Mouse (Mus musculus) myocyte (in vitro differentiated cells): ENCODE results near the gene Flt1.

Experiments used
- CEBPB ChIP-seq: IDR thresholded peaks from 2 replicates; pipeline ENCODE4 v1.6.1; 2011; ENCODE audit warnings: mild to moderate bottlenecking, moderate library complexity; ENCODE audit not compliant: poor library complexity, insufficient read depth, severe bottlenecking
- E2F4 ChIP-seq: IDR thresholded peaks from one replicate; pipeline ENCODE4 v1.6.1; 2011; ENCODE audit warnings: mild to moderate bottlenecking, control low read depth, moderate library complexity; ENCODE audit not compliant: insufficient read depth
- MAX ChIP-seq: IDR thresholded peaks from one replicate; pipeline ENCODE4 v1.6.1; 2011; ENCODE audit warnings: low read depth, mild to moderate bottlenecking, control low read depth
- MYOD1 ChIP-seq, 3 experiments: IDR thresholded peaks; one replicate each; pipeline ENCODE4 v1.6.1; 2011; ENCODE audit warnings: control low read depth in 2 of 3, low read depth in 2 of 3, mild to moderate bottlenecking in 2 of 3, moderate library complexity in 1 of 3; ENCODE audit not compliant: insufficient read length in 2 of 3, control insufficient read depth in 1 of 3
- MYOG ChIP-seq, 3 experiments: IDR thresholded peaks; one replicate each; pipeline ENCODE4 v1.6.1; 2011; ENCODE audit warnings: control low read depth in 2 of 3, low read depth in 2 of 3, mild to moderate bottlenecking in 2 of 3; ENCODE audit not compliant: insufficient read length in 2 of 3, control insufficient read depth in 1 of 3, insufficient read depth in 1 of 3
- POLR2A ChIP-seq: IDR thresholded peaks from one replicate; pipeline ENCODE4 v1.6.1; 2011; ENCODE audit warnings: low read depth, mild to moderate bottlenecking, control low read depth, moderate library complexity; ENCODE audit not compliant: insufficient read length
- POLR2AphosphoS2 ChIP-seq: IDR thresholded peaks from one replicate; pipeline ENCODE4 v1.6.1; 2011; ENCODE audit warnings: low read depth, control low read depth; ENCODE audit not compliant: insufficient read length
- REST ChIP-seq: IDR thresholded peaks from one replicate; pipeline ENCODE4 v1.6.1; 2011; ENCODE audit warnings: mild to moderate bottlenecking, control low read depth, moderate library complexity; ENCODE audit not compliant: insufficient read depth, insufficient read length
- SRF ChIP-seq: IDR thresholded peaks from one replicate; pipeline ENCODE4 v1.6.1; 2011; ENCODE audit warnings: low read depth; ENCODE audit not compliant: control insufficient read depth, insufficient read length
- TCF12 ChIP-seq: IDR thresholded peaks from one replicate; pipeline ENCODE4 v1.6.1; 2011; ENCODE audit warnings: mild to moderate bottlenecking, control low read depth; ENCODE audit not compliant: poor library complexity, insufficient read depth, severe bottlenecking
- TCF3 ChIP-seq: IDR thresholded peaks from one replicate; pipeline ENCODE4 v1.6.1; 2011; ENCODE audit warnings: low read depth, control low read depth; ENCODE audit not compliant: insufficient read length
- USF1 ChIP-seq: IDR thresholded peaks from one replicate; pipeline ENCODE4 v1.6.1; 2011; ENCODE audit warnings: low read depth, mild to moderate bottlenecking, control low read depth, moderate library complexity

DNA sequence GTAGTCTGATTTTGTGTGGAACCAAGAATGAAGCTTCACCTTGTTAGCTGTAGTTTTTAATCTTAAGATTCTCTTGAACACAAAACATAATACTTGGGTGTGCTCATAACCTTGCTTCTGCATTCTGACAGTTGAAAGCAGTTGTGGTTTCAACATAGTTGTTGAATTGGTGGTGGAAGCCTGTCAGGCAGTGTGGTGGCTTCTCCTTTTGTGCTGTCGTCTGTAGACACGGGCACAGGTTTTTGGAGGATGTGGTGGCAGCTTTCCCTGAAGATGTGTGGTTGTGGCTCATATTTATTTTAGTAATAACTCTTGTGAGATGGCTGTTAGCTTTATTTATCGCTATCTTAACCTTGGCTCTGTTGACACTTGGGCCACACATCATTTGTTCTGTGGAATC lies 198.0 kb downstream of the Flt1 start:
- no peak for TF ChIP-seq POLR2A
- TF ChIP-seq POLR2AphosphoS2 = no peak
- no peak for TF ChIP-seq SRF
- TF ChIP-seq TCF12 = no peak
- TF ChIP-seq USF1 = no peak
- TF ChIP-seq TCF3 = no peak
- no peak for TF ChIP-seq MYOG (IDR thresholded peaks at IDR 0.05; ENCODE audit: control insufficient read depth in 1 of 3, insufficient read depth in 1 of 3, insufficient read length in 2 of 3, low read depth in 2 of 3)
- no peak for TF ChIP-seq MYOD1 (IDR thresholded peaks at IDR 0.05; ENCODE audit: control insufficient read depth in 1 of 3, insufficient read length in 2 of 3, low read depth in 2 of 3)
- TF ChIP-seq CEBPB = no peak
- TF ChIP-seq E2F4 = no peak
- TF ChIP-seq MAX = no peak
- TF ChIP-seq REST = no peak
